Mouse (Mus musculus) layer of hippocampus, adult 2 months (tissue): ENCODE measurements around the gene Bag1. TPM values are rescaled to one million over a fixed set of nuclear protein-coding genes. Genes with fewer than 3 reads are reported as not detected.
"Not testable (repeated sequence)": the region's sequence is repeated elsewhere in the genome, so short reads cannot be mapped to it uniquely, and the experiment has no call there.

ENCODE experiments used
- DNase-seq, 2 experiments: peaks; one replicate each; pipeline ENCODE4 v3.0.0; 2022; ENCODE audit warnings: low spot score in 2 of 2
- H3K27ac ChIP-seq: fragments of 200-600 bp; 2 replicates; pipeline ENCODE4 v1.8.1; 2022
- H3K4me3 ChIP-seq: fragments of 200-600 bp; 2 replicates; pipeline ENCODE4 v1.8.1; 2022; ENCODE audit warnings: mild to moderate bottlenecking
- CTCF ChIP-seq: fragments of 200-600 bp; conservative IDR thresholded peaks from 2 replicates; pipeline ENCODE4 v1.8.1; 2022; ENCODE audit warnings: antibody characterized with exemption, mild to moderate bottlenecking, moderate library complexity
- total RNA-seq, 2 experiments: library from RNA; stranded (reverse); gene quantifications; 2 replicates each; pipeline ENCODE4 v1.2.3; 2021

Gene Bag1
- total RNA-seq, 2 experiments from 2014 or later, result 149 to 151 TPM

DNA sequence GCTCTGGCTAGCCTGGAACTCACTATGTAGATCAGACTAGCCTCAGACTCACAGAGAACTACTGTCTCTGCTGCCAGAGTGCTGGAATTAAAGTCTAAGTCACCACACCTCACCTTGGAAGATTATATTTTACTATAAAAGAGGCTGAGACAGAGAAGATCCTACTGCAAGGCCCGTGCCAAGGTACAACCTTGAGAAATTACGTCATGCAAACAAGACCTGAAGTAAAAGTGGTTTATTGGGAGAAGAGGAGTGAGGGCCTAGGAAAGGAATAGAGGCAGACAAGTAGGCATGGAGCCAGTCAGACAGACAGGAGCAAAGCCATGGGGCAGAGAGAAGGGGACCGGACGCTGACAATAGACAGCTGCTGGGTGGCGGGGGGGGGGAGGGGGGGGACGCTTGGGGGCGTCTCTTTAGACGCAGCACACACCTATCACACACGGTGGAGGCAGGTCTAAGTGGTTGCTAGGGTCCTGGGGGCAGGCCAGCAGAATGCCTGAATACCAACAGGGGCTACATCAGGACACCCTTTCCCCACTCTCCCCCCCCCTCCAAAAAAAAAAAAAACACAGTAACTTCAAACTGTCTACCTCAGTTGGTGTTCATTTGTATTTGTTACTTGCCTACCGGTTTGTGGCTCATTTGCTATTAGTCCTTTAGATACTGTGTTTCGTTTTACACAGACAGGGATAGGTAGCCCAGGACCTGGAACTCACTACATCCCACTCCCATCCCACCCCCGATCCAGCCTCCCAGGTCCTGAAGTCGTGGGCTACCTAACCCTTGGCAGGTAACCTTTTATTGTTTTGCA is 21.9 kb upstream of the Bag1 start:
- peak overlapping the region; percentile 99 for H3K4me3 ChIP-seq
- TF ChIP-seq CTCF, result no peak
- no peak for DNase-seq

DNA sequence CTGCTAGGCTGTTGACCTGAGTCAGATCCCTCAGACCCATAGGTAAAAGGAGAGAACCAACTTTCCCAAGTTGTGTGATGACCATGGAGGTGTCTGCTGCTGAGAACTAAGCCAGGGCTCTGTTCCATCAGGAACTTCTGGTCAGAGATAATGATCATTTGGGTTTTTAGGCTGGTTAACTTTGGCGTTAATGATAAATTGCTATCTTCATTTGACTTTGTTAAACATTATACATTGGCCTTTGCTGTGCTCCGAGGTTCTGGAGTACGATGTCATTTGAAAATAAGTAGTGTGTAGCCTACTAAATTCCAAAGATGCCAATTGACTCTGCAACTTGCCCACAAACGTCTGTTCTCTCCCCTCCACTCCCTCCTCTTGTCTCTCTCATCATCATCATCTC is 21.1 kb upstream of the Bag1 start:
- Histone ChIP-seq H3K4me3 (no peak overlapping the region), H3K27ac (no peak overlapping the region)
- no peak for DNase-seq
- TF ChIP-seq CTCF, result no peak

More for the DNA sequence above, 21.9 kb upstream of the Bag1 start:
- H3K27ac ChIP-seq, result peak overlapping the region; percentile 97

DNA sequence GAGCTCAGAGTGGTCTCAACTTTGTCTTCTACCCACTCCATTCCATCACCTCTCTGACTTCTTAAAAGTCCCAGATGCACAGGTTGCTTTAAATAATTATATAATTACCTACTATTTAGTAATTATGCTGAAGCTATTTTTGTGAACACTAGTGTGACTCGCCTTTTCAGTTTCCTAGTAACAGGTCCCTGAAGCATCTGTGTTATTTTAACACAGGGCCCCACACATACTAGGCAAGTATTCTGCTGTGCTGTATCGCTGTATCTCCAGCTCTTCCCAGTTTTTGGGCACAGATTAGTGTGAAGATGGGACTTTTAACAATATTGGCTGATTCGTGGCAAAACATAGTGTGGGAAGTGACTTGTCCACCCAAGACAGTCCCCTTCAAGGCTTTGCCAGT is 15.4 kb upstream of the Bag1 start:
- Histone ChIP-seq H3K27ac (peak overlapping the region; percentile 83), H3K4me3 (no peak overlapping the region)
- DNase-seq, result no peak
- no peak for TF ChIP-seq CTCF

DNA sequence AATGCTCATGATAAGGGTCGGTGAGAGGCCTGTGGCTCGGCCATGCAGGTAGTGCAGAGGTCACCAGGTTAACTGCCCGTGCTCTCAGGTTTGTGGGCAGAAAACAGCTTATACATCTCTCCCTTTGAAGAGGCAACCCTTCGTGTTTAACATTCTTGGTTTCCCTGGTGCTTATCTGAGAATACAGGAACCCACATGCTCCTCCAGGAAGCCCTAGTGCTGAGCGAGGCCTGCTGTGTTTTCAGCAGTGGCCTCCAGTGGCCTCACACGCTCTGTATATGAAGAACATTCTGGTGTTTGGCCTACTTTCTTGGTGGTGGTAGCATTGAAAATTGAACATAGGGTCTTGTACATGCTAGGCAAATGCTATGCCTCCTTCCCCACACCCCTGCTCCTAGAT is 7.8 kb upstream of the Bag1 start:
- Histone ChIP-seq H3K4me3 (no peak overlapping the region), H3K27ac (no peak overlapping the region)
- no peak for DNase-seq
- no peak for TF ChIP-seq CTCF

DNA sequence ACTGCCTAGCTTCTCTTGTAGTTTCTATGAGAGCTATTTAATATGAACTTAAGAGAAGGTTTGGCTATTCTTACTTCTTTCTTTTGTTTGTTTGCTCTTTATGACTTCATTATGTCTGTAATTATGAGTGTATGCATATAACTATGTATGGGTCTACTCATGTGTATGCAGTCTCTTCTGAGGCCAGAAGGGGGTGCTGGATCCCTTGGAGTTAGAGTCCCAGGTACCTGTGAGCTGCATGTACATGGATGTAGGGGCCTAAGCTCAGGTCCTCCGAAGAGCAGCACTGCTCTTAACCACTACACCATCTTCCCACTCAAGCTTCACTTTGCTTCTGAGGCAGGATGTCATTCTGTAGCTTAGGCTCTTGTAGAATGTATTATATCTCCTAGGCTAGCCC is 5.4 kb upstream of the Bag1 start:
- Histone ChIP-seq H3K4me3 (no peak overlapping the region), H3K27ac (no peak overlapping the region)
- TF ChIP-seq CTCF, result peak; percentile 74
- no peak for DNase-seq

DNA sequence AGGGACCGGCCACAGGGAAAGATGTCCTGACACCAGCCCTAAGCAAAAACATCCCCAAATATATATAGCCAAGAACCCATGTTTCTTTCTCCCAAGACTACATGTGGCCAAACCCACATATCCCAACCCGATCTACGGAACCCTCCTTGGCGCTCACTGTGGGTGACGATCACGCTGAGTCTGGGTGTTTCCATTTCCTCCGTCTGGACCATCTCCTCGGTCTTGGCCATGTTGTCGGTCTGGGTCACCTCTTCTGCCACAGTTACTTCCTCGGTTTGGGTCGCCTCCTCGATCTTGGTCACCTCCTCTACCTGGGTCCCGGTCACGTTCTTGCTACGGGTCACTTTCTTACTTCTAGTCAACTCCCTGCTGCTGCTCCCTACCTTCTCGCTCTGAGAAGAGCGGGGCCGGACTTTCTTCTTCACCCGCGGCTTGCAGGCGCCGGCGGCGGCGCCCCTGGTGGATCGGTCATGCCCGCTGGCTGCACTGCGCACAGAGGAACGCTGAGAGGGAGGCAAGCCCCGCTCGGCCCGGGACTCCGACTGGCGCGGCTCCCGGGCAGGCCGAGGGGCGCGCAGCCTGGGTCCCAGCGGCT is 432 bp downstream of the Bag1 start:
- no peak for DNase-seq
- Histone ChIP-seq H3K27ac (peak overlapping the region; percentile 83), H3K4me3 (peak overlapping the region; percentile 95)
- peak; percentile 55 for TF ChIP-seq CTCF

DNA sequence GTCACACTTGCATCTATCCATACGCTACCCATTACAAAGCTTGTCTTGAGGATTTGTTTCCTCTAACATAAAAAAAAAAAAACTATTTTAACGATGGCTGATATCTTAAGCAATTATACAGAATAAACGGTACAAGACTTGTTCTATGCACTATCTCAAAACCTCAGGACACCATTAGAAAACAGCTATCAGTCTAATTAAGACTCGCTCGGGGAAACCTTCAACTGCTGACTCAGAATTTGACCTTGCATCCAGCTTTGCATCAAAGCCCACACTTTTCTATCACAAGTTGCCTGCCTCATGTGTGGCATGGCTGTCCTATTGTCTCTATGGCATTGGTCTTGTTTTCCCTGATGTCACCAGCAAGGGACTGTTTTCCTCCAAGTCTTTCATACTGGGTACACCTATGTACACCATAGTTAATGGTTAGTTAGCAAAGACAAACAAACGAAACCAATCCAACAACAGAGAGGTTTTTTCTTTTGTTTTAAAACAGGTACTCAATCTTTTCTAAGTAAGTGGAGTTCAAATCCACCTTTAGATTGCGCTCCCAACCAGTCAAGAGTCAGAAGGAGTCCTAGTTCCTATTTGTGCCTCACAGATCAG is 1.5 kb downstream of the Bag1 start:
- Histone ChIP-seq H3K27ac (no peak overlapping the region), H3K4me3 (peak overlapping the region; percentile 95)
- DNase-seq, result no peak
- no peak for TF ChIP-seq CTCF

DNA sequence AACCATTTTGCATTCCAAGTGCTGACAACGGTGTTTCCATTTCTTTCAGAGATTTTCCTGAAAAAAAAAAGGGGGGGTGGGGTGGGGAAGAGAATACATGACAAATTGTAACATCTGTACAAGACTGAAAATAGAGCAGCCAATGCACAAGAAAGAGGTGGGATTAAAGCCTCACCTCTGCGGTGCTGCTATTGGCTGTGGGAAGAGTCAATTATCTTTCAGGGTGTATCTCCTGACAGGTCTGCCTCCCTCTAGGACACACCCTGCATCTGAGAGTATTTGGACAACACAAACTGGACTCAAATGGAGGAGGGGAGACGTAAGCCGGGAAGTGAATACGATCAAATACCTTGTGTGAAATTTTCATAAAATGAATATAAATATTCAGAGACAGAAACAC is 4.4 kb downstream of the Bag1 start:
- no peak for DNase-seq
- no peak overlapping the region for H3K27ac ChIP-seq
- no peak overlapping the region for H3K4me3 ChIP-seq
- TF ChIP-seq CTCF, result no peak

DNA sequence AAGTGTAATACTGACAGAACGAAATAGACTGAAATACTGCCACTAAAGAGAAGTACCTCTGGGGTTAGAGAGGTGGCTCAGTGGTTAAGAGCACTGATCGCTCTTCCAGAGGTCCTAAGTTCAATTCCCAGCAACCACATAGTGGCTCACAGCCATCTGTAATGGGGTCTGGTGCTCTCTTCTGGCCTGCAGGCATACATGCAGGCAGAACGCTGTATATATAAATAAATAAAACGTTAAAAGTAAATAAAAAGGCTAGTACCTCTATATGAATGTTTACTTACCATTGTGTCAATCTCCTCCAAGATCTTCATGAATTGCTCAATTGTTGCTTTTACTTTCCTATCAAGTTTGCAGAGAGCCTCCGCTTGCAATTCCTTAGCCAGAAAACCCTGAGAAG is 9.3 kb downstream of the Bag1 start:
- TF ChIP-seq CTCF, result peak; percentile 51
- no peak for DNase-seq

DNA sequence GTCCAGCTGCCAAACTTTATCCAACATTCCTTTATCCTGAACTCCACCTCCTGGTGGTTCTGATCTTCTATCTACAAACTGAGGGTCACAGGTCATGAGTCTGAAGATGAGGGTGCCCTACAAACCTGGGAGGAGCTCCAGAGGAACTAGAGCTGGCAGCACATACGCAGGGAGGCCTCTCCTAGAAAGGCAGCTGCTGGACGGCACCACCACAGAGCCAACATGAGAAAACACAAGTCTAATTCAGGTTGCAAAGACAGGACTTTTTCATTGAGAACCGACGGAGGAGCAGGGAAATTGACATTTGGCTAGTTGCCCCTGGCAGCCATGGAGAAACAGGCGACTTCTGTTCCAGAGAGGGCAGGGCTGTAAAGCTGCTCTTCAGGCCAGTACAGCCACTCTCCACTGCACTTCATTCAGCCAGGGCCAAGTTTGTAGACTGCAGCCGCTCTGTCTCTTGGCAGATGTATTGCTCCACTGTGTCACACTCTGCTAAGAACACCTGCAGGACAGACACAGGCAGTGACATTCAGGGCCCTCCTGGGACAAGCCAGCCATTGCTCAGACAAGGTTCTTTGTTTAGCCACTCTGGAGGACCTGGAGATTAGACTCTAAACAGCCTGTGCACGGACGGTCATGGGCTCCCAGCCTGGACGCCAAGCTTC is 11.8 kb downstream of the Bag1 start:
- TF ChIP-seq CTCF, result no peak
- H3K27ac ChIP-seq, result no peak overlapping the region
- DNase-seq, result peak; percentile 51 to 57
- no peak overlapping the region for H3K4me3 ChIP-seq

More for the DNA sequence above, 9.3 kb downstream of the Bag1 start:
- H3K4me3 ChIP-seq, result no peak overlapping the region
- no peak overlapping the region for H3K27ac ChIP-seq

DNA sequence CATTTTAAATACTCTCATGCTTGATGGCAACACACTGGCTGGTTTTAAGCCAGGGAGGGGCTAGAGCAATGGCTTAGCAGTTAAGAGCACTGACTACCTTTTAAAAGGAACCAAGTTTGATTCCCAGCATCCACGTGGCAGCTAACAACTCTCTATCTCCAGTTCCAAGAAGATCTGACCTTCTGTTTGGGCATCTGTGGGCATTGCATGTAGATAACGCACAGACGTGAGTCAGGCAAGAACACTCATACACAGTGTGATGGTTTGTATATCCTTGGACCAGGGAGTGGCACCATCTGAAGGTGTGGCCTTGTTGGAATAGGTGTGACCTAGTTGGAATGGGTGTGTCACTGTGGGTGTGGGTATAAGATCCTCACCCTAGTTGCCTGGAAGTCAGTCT is 13.7 kb downstream of the Bag1 start:
- DNase-seq, H3K4me3 ChIP-seq, H3K27ac ChIP-seq: not testable (repeated sequence)

DNA sequence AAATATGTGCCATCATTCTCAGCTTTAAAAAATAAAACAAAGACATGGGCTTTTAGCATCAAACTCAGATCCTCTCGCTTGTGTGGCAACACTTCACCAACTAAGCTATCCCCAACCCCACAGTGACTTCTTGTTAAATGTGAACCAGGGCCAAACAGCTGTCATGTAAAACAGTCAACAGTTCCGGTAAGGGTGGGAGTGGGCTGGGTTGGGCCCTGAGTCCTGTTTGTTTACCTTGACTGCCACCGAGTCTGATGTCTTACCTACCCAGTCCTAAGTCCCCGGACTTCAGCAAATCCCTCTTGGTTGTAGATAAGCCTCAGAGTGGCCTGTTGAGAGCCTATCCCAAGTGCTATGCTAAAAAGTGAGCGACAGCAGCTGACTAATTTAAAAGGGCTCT is 14.4 kb downstream of the Bag1 start:
- H3K27ac ChIP-seq, result no peak overlapping the region

DNA sequence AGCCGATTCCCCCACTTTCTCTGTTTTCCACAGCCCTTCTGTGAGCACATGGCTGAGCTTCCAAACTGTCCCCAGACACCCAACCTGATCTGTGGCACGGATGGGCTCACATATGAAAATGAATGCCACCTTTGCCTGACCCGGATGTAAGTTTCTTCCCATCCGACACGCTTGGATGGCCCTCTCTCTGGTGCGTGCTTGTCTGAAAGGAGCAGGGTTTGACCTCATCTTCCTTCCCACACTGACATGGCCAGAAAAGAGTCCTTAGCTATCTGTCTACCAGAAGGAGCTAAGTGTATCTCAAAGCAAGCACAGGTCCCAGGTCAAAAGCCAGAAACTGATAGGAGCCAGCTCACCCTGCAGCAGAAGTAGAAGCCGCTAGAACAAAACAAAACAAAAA is 19.0 kb downstream of the Bag1 start:
- no peak overlapping the region for H3K4me3 ChIP-seq
- no peak overlapping the region for H3K27ac ChIP-seq
- TF ChIP-seq CTCF, result no peak
- DNase-seq, result no peak

More for the DNA sequence above, 14.4 kb downstream of the Bag1 start:
- no peak overlapping the region for H3K4me3 ChIP-seq
- no peak for TF ChIP-seq CTCF
- DNase-seq, result no peak

DNA sequence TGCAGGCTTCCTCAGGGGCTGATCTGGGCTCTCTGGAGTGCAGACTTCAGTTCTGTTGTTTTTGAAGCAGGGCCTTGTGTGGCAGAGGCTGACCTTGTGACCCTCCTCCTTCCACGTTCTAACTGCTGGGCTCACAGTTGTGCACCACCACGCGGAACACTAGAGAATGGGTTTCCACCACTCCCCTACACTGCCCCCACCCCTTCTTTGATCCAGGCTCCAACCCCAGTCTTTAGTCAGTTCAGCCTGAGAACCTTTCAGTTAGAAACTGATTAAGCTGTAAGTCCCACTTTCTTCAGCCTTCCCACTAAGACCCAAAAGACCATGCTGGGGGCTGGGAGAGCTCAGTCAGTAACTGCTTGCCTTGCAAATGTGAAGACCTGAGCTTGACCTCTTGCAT is 22.5 kb downstream of the Bag1 start:
- TF ChIP-seq CTCF, result no peak

More for the DNA sequence above, 22.5 kb downstream of the Bag1 start:
- Histone ChIP-seq H3K4me3 (no peak overlapping the region), H3K27ac (no peak overlapping the region)
- no peak for DNase-seq
